Mouse (Mus musculus) olfactory bulb, adult 2 months (tissue): ENCODE data around the gene Synpr.

Experiments
- CTCF ChIP-seq: fragments of 200-500 bp; IDR thresholded peaks from 2 replicates; pipeline ENCODE4 v1.5.1; 2012; ENCODE audit warnings: low read depth, mild to moderate bottlenecking, low read length, moderate library complexity; ENCODE audit not compliant: insufficient read depth
- POLR2A ChIP-seq: fragments of 200-500 bp; IDR thresholded peaks from 2 replicates; pipeline ENCODE4 v1.6.1; 2012; ENCODE audit warnings: mild to moderate bottlenecking, low read depth, low read length, moderate library complexity; ENCODE audit not compliant: insufficient read depth

DNA sequence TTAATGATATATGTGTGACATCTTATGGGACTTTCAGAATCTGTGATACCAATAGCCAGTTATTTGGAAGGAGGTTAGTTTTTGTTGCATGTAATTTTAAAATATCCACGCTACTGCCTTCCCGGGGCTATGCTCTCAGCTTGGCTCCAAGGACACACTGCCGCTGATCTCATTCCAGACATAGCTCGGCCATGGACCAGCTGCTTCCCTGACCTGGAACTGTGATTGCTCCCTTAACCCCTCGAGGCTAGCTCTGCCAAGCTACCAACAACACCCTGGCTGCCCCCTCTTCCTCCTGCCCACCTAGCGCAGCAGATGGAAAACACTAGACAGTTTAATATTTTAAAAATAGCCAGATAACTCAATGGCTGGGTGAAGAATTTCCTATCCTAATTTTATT, 311.7 kb downstream of the Synpr start:
- TF ChIP-seq CTCF = no peak
- no peak for TF ChIP-seq POLR2A
